ENCODE assay signal across 17 mouse cellular contexts in genomic region chr19:16027876-16028670, GRCm38 (mm10). TPM values are rescaled to one million over a fixed set of nuclear protein-coding genes. Genes with fewer than 3 reads are reported as not detected.
DNase-seq lines count a peak whose midpoint lies in the region; ATAC-seq lines count a peak whose summit lies in the region.
"Had no signal": no experiment of that assay in that cellular context is flagged by ENCODE, and none has a peak within 500 bp of the region (broad histone marks: within the 10 kb centered on the region; RNA-seq: fewer than 3 reads in every experiment).

No protein-coding gene starts in this region.

- no peaks in the 10 kb centered on the region for H3K9me3 ChIP-seq in heart, embryonic 10.5 days
- peaks cover 7% of the 10 kb centered on the region; the same call in 1 of the 2 replicates for H3K9me3 ChIP-seq in megakaryocyte, embryonic 14.5 days
- H3K9me3 ChIP-seq in kidney, embryonic 15.5 days (replicated peaks) = no peaks in the 10 kb centered on the region
- H3K9me3 ChIP-seq: embryonic facial prominence, embryonic 13.5 days; midbrain, embryonic 15.5 days; neural tube, embryonic 13.5 days had no signal

- H3K27me3 ChIP-seq in heart, embryonic 10.5 days (ENCODE audit: insufficient read depth, poor library complexity, severe bottlenecking) = no peaks in the 10 kb centered on the region
- H3K27me3 ChIP-seq in megakaryocyte, embryonic 14.5 days (replicated peaks) = no peaks in the 10 kb centered on the region
- H3K27me3 ChIP-seq in kidney, embryonic 15.5 days = no peaks in the 10 kb centered on the region
- H3K27me3 ChIP-seq: embryonic facial prominence, embryonic 13.5 days; midbrain, embryonic 15.5 days; neural tube, embryonic 13.5 days; Patski had no signal

- H3K4me1 ChIP-seq in heart, embryonic 10.5 days = no peaks in the 10 kb centered on the region
- peaks cover 12% of the 10 kb centered on the region for H3K4me1 ChIP-seq in megakaryocyte, embryonic 14.5 days
- H3K4me1 ChIP-seq in kidney, embryonic 15.5 days = no peaks in the 10 kb centered on the region
- H3K4me1 ChIP-seq: midbrain, embryonic 15.5 days; neural tube, embryonic 13.5 days had no signal

- ATAC-seq in megakaryocyte, adult 5-6 weeks (ENCODE audit: poor library complexity, severe bottlenecking) = no peak
- no peak for ATAC-seq in kidney, embryonic 15.5 days (replicated peaks; ENCODE audit: low FRiP score)
- ATAC-seq: Patski had no signal

- H3K36me3 ChIP-seq in heart, embryonic 10.5 days = no peaks in the 10 kb centered on the region
- H3K36me3 ChIP-seq in megakaryocyte, embryonic 14.5 days (replicated peaks; ENCODE audit: low read length) = no peaks in the 10 kb centered on the region
- H3K36me3 ChIP-seq in kidney, embryonic 15.5 days = no peaks in the 10 kb centered on the region
- H3K36me3 ChIP-seq: embryonic facial prominence, embryonic 13.5 days; midbrain, embryonic 15.5 days; neural tube, embryonic 13.5 days had no signal

- WGBS in heart, embryonic 10.5 days = 79% methylated on average over 15 of the region's 15 CpGs
- 68% methylated on average over 15 of the region's 15 CpGs for WGBS in kidney, embryonic 15.5 days

- peak; percentile 64 for DNase-seq in heart, embryonic 10.5 days (ENCODE audit: low spot score)
- DNase-seq in heart, adult 9 months (ENCODE audit: low spot score in 2 of 2) = no peak
- peak; percentile 8 for DNase-seq in MN1 (ENCODE audit: low spot score)
- no peak for DNase-seq in ovary, adult 18-20 months (ENCODE audit: low spot score)
- DNase-seq: adrenal gland, postnatal 25 days; gastrocnemius, adult 2 months; gastrocnemius, postnatal 36 days; heart, adult 2 months; kidney, adult 8-10 months; kidney, postnatal 10 days had no signal

- no peak overlapping the region for H3K9ac ChIP-seq in kidney, embryonic 15.5 days
- H3K9ac ChIP-seq: midbrain, embryonic 15.5 days had no signal

- no peak overlapping the region for H3K4me2 ChIP-seq in kidney, embryonic 15.5 days

- no peak overlapping the region for H3K27ac ChIP-seq in heart, embryonic 10.5 days
- H3K27ac ChIP-seq in kidney, embryonic 15.5 days = no peak overlapping the region
- H3K27ac ChIP-seq: embryonic facial prominence, embryonic 13.5 days; midbrain, embryonic 15.5 days; neural tube, embryonic 13.5 days had no signal

- H3K4me3 ChIP-seq in heart, embryonic 10.5 days = no peak overlapping the region
- H3K4me3 ChIP-seq in megakaryocyte, embryonic 14.5 days (replicated peaks) = peak overlapping the region; percentile 65
- no peak overlapping the region for H3K4me3 ChIP-seq in kidney, embryonic 15.5 days (replicated peaks)
- H3K4me3 ChIP-seq: midbrain, embryonic 15.5 days had no signal

RNA-seq across cellular contexts. Expression of gene Cep78, which starts 43.3 kb away (rescaled TPM):
- polyA plus RNA-seq in heart, embryonic 10.5 days (2016; fragmentation: Nextera tagmentation; extraction: Ambion mirVana) = 21.1 and 27.4 TPM in 2 replicates
- polyA plus RNA-seq in megakaryocyte, embryonic 14.5 days (2012; ENCODE audit: insufficient read depth, low replicate concordance) = 0.65 and 2.2 TPM in 2 replicates
- total RNA-seq in megakaryocyte, adult 5-6 weeks (2015) = 11.7 and 12.1 TPM in 2 replicates
- 13.4 and 13.8 TPM in 2 replicates for total RNA-seq in megakaryocyte, adult 5-6 weeks (2017)
- 27.2 TPM in 2 replicates for polyA plus RNA-seq in kidney, embryonic 15.5 days (2015; fragmentation: Nextera tagmentation; extraction: Ambion mirVana)

Comparison
In these comparisons a context has a peak if more than half of its experiments do, and no peak if none do; other contexts are left out.
1. DNase-seq: peak in heart, embryonic 10.5 days (single experiment) and MN1 (single experiment); none in heart, adult 9 months (0 of 2) and ovary, adult 18-20 months (single experiment).